Mouse (Mus musculus) midbrain, postnatal 0 days (tissue): ENCODE measurements around the gene Spata20. TPM values are rescaled to one million over a fixed set of nuclear protein-coding genes. Genes with fewer than 3 reads are reported as not detected.
A peak's percentile ranks its signal among the peaks of the same experiment; 100 is the strongest.

Source experiments
- ATAC-seq: fragments of 200-750 bp; cut with Nextera tagmentation; 2 replicates; pipeline ENCODE4 v1.8.0; 2017; ENCODE audit warnings: moderate number of reproducible peaks, mild to moderate bottlenecking, moderate TSS enrichment, moderate library complexity; ENCODE audit not compliant: low FRiP score
- DNase-seq: peaks from one replicate; pipeline ENCODE4 v3.0.0-alpha.2; 2015; ENCODE audit warnings: low spot score
- H3K27ac ChIP-seq: fragments of 300-500 bp; sonication (generic); 2 replicates; pipeline ENCODE4 v1.5.1; 2014; ENCODE audit warnings: low read depth, mild to moderate bottlenecking, low read length, mixed read lengths
- H3K27me3 ChIP-seq: fragments of 300-500 bp; sonication (generic); 2 replicates; pipeline ENCODE4 v1.6.1; 2014; ENCODE audit warnings: low read length, control low read depth, mixed read lengths; ENCODE audit not compliant: insufficient read depth
- H3K36me3 ChIP-seq: fragments of 300-500 bp; sonication (generic); 2 replicates; pipeline ENCODE4 v1.6.1; 2014; ENCODE audit warnings: low read length, control low read depth, mixed read lengths; ENCODE audit not compliant: insufficient read depth
- H3K4me1 ChIP-seq: fragments of 300-500 bp; sonication (generic); 2 replicates; pipeline ENCODE4 v1.6.1; 2014; ENCODE audit warnings: mild to moderate bottlenecking, control low read depth, antibody characterized with exemption, low read length, mixed read lengths; ENCODE audit not compliant: insufficient read depth
- H3K4me2 ChIP-seq: fragments of 300-500 bp; sonication (generic); 2 replicates; pipeline ENCODE4 v1.6.1; 2014; ENCODE audit warnings: low read depth, mild to moderate bottlenecking, low read length, mixed read lengths; ENCODE audit not compliant: poor library complexity, severe bottlenecking
- H3K4me3 ChIP-seq: fragments of 300-500 bp; sonication (generic); 2 replicates; pipeline ENCODE4 v1.5.1; 2014; ENCODE audit warnings: low read depth, mild to moderate bottlenecking, low read length, moderate library complexity
- H3K9ac ChIP-seq: fragments of 300-500 bp; sonication (generic); replicated peaks from 2 replicates; pipeline ENCODE4 v1.6.1; 2014; ENCODE audit warnings: mild to moderate bottlenecking, low read length, moderate library complexity, mixed read lengths; ENCODE audit not compliant: poor library complexity, severe bottlenecking
- H3K9me3 ChIP-seq: fragments of 300-500 bp; sonication (generic); 2 replicates; pipeline ENCODE4 v1.6.1; 2016; ENCODE audit warnings: low read length, control low read depth
- CTCF ChIP-seq: IDR thresholded peaks from 2 replicates; pipeline ENCODE4 v1.5.1; 2016; ENCODE audit warnings: antibody characterized with exemption, mild to moderate bottlenecking
- WGBS: fragments of 180-500 bp; shearing (Covaris S2); extraction: QIAGEN DNeasy Blood & Tissue Kit; methylation state at CpG from one replicate; pipeline ENCODE4 v1.1.7; 2014; 5-methylcytosine and 5-hydroxymethylcytosine counted together
- polyA plus RNA-seq: library from polyadenylated mRNA; unstranded; fragments of >200 nt; fragmentation: Nextera tagmentation; extraction: Ambion mirVana; gene quantifications from 2 replicates; pipeline ENCODE4 v1.2.1, GENCODE M21; 2015
- total RNA-seq: library from RNA; depleted of rRNA; stranded (reverse); fragments of >200 nt; gene quantifications from 2 replicates; pipeline ENCODE4 v1.2.3, GENCODE M21; 2014

Gene Spata20
- total and polyA plus RNA-seq, 2 experiments from 2014 or later, result 0.93 to 1.3 TPM

- Histone ChIP-seq H3K27me3 (no peaks in the 10 kb centered on the region), H3K4me2 (no peak overlapping the region), H3K9ac (no peak overlapping the region), H3K9me3 (no peaks in the 10 kb centered on the region), H3K4me1 (no peaks in the 10 kb centered on the region), H3K27ac (no peak overlapping the region), H3K4me3 (no peak overlapping the region), H3K36me3 (no peaks in the 10 kb centered on the region; the same call in 1 of the 2 replicates)
- 95% methylated on average over 10 of the region's 10 CpGs for WGBS
- no peak for ATAC-seq
- no peak for DNase-seq
- no peak for TF ChIP-seq CTCF
Observed at GRCm38 (mm10) chr11:94508976-94509375, 23.0 kb upstream of the Spata20 start.

- 91% methylated on average over 8 of the region's 8 CpGs for WGBS
- H3K4me3 ChIP-seq, result no peak overlapping the region
Observed at GRCm38 (mm10) chr11:94501482-94501881, 15.5 kb upstream of the Spata20 start.

GRCm38 (mm10) chr11:94500362-94500761 is 14.4 kb upstream of the Spata20 start:
- no peak overlapping the region for H3K4me3 ChIP-seq
- 32% methylated on average over 8 of the region's 8 CpGs for WGBS
- H3K9me3 ChIP-seq, result no peaks in the 10 kb centered on the region
- H3K4me2 ChIP-seq, result no peak overlapping the region
- DNase-seq (no peak), ATAC-seq (no peak)
- H3K4me1 ChIP-seq, result peaks cover 14% of the 10 kb centered on the region
- no peaks in the 10 kb centered on the region for H3K36me3 ChIP-seq
- peaks cover 4% of the 10 kb centered on the region; the same call in 1 of the 2 replicates for H3K27me3 ChIP-seq
- TF ChIP-seq CTCF, result no peak
- no peak overlapping the region for H3K9ac ChIP-seq
- H3K27ac ChIP-seq, result no peak overlapping the region

More at GRCm38 (mm10) chr11:94501482-94501881, 15.5 kb upstream of the Spata20 start:
- no peak for DNase-seq
- Histone ChIP-seq H3K9me3 (no peaks in the 10 kb centered on the region), H3K36me3 (no peaks in the 10 kb centered on the region), H3K4me1 (peaks cover 14% of the 10 kb centered on the region), H3K27ac (no peak overlapping the region), H3K9ac (no peak overlapping the region), H3K27me3 (peaks cover 4% of the 10 kb centered on the region; the same call in 1 of the 2 replicates), H3K4me2 (no peak overlapping the region)
- no peak for TF ChIP-seq CTCF
- ATAC-seq, result no peak

- H3K36me3 ChIP-seq, result no peaks in the 10 kb centered on the region
- WGBS, result 1% methylated on average over 24 of the region's 26 CpGs
- peak within 1 kb of the TSS; percentile 54 for H3K4me2 ChIP-seq
- peak within 1 kb of the TSS; percentile 52 for H3K9ac ChIP-seq
- peak; percentile 9 for DNase-seq
- H3K27me3 ChIP-seq, result peaks cover 4% of the 10 kb centered on the region; the same call in 1 of the 2 replicates
- no peak within 1 kb of the TSS for H3K27ac ChIP-seq
- H3K4me1 ChIP-seq, result peaks cover 14% of the 10 kb centered on the region
- peak within 1 kb of the TSS; percentile 27 for H3K4me3 ChIP-seq
- no peak for TF ChIP-seq CTCF
- no peaks in the 10 kb centered on the region for H3K9me3 ChIP-seq
- ATAC-seq, result peak; percentile 41; the same call in 1 of the 2 replicates
Observed at GRCm38 (mm10) chr11:94499661-94500152, 13.7 kb upstream of the Spata20 start, which contains the start of gene Epn3. TSS of gene Epn3 (minus strand) at chr11:94499974.

GRCm38 (mm10) chr11:94499035-94499434 is 13.1 kb upstream of the Spata20 start:
- Histone ChIP-seq H3K36me3 (no peaks in the 10 kb centered on the region), H3K4me1 (peaks cover 14% of the 10 kb centered on the region), H3K4me3 (no peak overlapping the region; the same call in 1 of the 2 replicates), H3K4me2 (peak overlapping the region; percentile 54), H3K27me3 (peaks cover 4% of the 10 kb centered on the region; the same call in 1 of the 2 replicates), H3K27ac (no peak overlapping the region), H3K9me3 (no peaks in the 10 kb centered on the region), H3K9ac (no peak overlapping the region)
- DNase-seq (peak; percentile 56), ATAC-seq (0 out of 2 replicates have a peak, but pooled peaks have one; percentile 13)
- 12% methylated on average over 2 of the region's 2 CpGs for WGBS
- TF ChIP-seq CTCF, result no peak
